In genomic region chr10:114805884-114806283, GRCm38 (mm10) we compare ENCODE assay signal across 10 mouse cellular contexts. TPM values are rescaled to one million over a fixed set of nuclear protein-coding genes. Genes with fewer than 3 reads are reported as not detected.
DNase-seq lines count a peak whose midpoint lies in the region; ATAC-seq lines count a peak whose summit lies in the region.
"Had no signal": no experiment of that assay in that cellular context is flagged by ENCODE, and none has a peak within 500 bp of the region (broad histone marks: within the 10 kb centered on the region; RNA-seq: fewer than 3 reads in every experiment).

No protein-coding gene starts in this region.

- no peak overlapping the region for H3K27ac ChIP-seq in hindbrain, embryonic 11.5 days (ENCODE audit: low read depth, low read length)
- no peak overlapping the region for H3K27ac ChIP-seq in hindbrain, embryonic 12.5 days
- no peak overlapping the region for H3K27ac ChIP-seq in neural tube, embryonic 11.5 days (ENCODE audit: low read depth, low read length)
- H3K27ac ChIP-seq: embryonic facial prominence, embryonic 12.5 days had no signal

- no peak overlapping the region for H3K9ac ChIP-seq in hindbrain, embryonic 11.5 days (ENCODE audit: low read depth, low read length)
- no peak overlapping the region for H3K9ac ChIP-seq in hindbrain, embryonic 12.5 days
- H3K9ac ChIP-seq in neural tube, embryonic 11.5 days (ENCODE audit: low read length): no peak overlapping the region
- H3K9ac ChIP-seq: embryonic facial prominence, embryonic 12.5 days had no signal

- H3K36me3 ChIP-seq in hindbrain, embryonic 11.5 days (ENCODE audit: control insufficient read depth, insufficient read depth, low read length): no peaks in the 10 kb centered on the region
- H3K36me3 ChIP-seq in hindbrain, embryonic 12.5 days: no peaks in the 10 kb centered on the region
- H3K36me3 ChIP-seq in neural tube, embryonic 11.5 days (ENCODE audit: control insufficient read depth, insufficient read depth, low read length): no peaks in the 10 kb centered on the region
- H3K36me3 ChIP-seq: embryonic facial prominence, embryonic 12.5 days had no signal

- peaks cover 12% of the 10 kb centered on the region for H3K27me3 ChIP-seq in hindbrain, embryonic 11.5 days (ENCODE audit: control insufficient read depth, insufficient read depth, low read length)
- H3K27me3 ChIP-seq in hindbrain, embryonic 12.5 days: peaks cover 18% of the 10 kb centered on the region
- H3K27me3 ChIP-seq in neural tube, embryonic 11.5 days (ENCODE audit: control insufficient read depth, insufficient read depth, low read length): peaks cover 13% of the 10 kb centered on the region

- no peak for ATAC-seq in hindbrain, embryonic 11.5 days (ENCODE audit: low FRiP score)
- no peak for ATAC-seq in hindbrain, embryonic 12.5 days (ENCODE audit: low FRiP score)
- ATAC-seq in neural tube, embryonic 11.5 days (ENCODE audit: insufficient read depth, low FRiP score, low TSS enrichment): no peak
- ATAC-seq: Patski had no signal

- peak; percentile 64 for DNase-seq in hindbrain, embryonic 11.5 days (ENCODE audit: low spot score)
- peak; percentile 21 for DNase-seq in neural tube, embryonic 11.5 days (ENCODE audit: low spot score)
- DNase-seq in neural tube, embryonic 10.5 days (ENCODE audit: extremely low spot score, low spot score): no peak
- peak; percentile 49 for DNase-seq in cerebellum, adult 9-11 months
- peak; percentile 61 for DNase-seq in retina, embryonic 14.5 days (ENCODE audit: low spot score)
- DNase-seq in adrenal gland, adult (ENCODE audit: inconsistent age in 2 of 2, low spot score in 1 of 2): no peak
- DNase-seq in urinary bladder, postnatal 10 days (ENCODE audit: low spot score): no peak

- H3K9me3 ChIP-seq in hindbrain, embryonic 11.5 days (ENCODE audit: control insufficient read depth, low read length): no peaks in the 10 kb centered on the region
- H3K9me3 ChIP-seq in hindbrain, embryonic 12.5 days (replicated peaks): no peaks in the 10 kb centered on the region
- H3K9me3 ChIP-seq in neural tube, embryonic 11.5 days (ENCODE audit: control insufficient read depth, low read length): no peaks in the 10 kb centered on the region
- H3K9me3 ChIP-seq: embryonic facial prominence, embryonic 12.5 days had no signal

- H3K4me1 ChIP-seq in hindbrain, embryonic 11.5 days (replicated peaks; ENCODE audit: control insufficient read depth, insufficient read depth, low read length): no peaks in the 10 kb centered on the region
- H3K4me1 ChIP-seq in hindbrain, embryonic 12.5 days: peaks cover 8% of the 10 kb centered on the region
- 0 out of 2 replicates have a peak, but pooled peaks cover 8% of the 10 kb centered on the region for H3K4me1 ChIP-seq in neural tube, embryonic 11.5 days (ENCODE audit: control insufficient read depth, insufficient read depth, low read length)

- H3K4me2 ChIP-seq in hindbrain, embryonic 11.5 days (replicated peaks; ENCODE audit: low read depth, low read length): no peak overlapping the region
- no peak overlapping the region for H3K4me2 ChIP-seq in hindbrain, embryonic 12.5 days (replicated peaks)
- no peak overlapping the region for H3K4me2 ChIP-seq in neural tube, embryonic 11.5 days (ENCODE audit: low read depth)
- H3K4me2 ChIP-seq: embryonic facial prominence, embryonic 12.5 days had no signal

- H3K4me3 ChIP-seq in hindbrain, embryonic 11.5 days (ENCODE audit: low read depth, low read length): no peak overlapping the region
- no peak overlapping the region for H3K4me3 ChIP-seq in hindbrain, embryonic 12.5 days
- H3K4me3 ChIP-seq in neural tube, embryonic 11.5 days (ENCODE audit: low read depth, low read length): no peak overlapping the region
- H3K4me3 ChIP-seq: embryonic facial prominence, embryonic 12.5 days had no signal

- 41% methylated on average over 3 of the region's 3 CpGs for WGBS in hindbrain, embryonic 11.5 days
- WGBS in hindbrain, embryonic 12.5 days: 39% methylated on average over 3 of the region's 3 CpGs
- WGBS in neural tube, embryonic 11.5 days: 39% methylated on average over 3 of the region's 3 CpGs

RNA-seq across cellular contexts. Expression of gene Trhde, which starts 3.8 kb away (rescaled TPM):
- polyA plus RNA-seq in hindbrain, embryonic 11.5 days (2014; fragmentation: Nextera tagmentation; extraction: Ambion mirVana): 1.3 and 2.4 TPM in 2 replicates
- polyA plus RNA-seq in hindbrain, embryonic 12.5 days (2016; fragmentation: Nextera tagmentation; extraction: Ambion mirVana): 3.7 and 4.1 TPM in 2 replicates
- 2.2 and 3.1 TPM in 2 replicates for polyA plus RNA-seq in neural tube, embryonic 11.5 days (2014; fragmentation: Nextera tagmentation; extraction: Ambion mirVana)
- polyA plus RNA-seq: Patski had no signal

Comparison
In these comparisons a context has a peak if more than half of its experiments do, and no peak if none do; other contexts are left out.
1. DNase-seq: peak in hindbrain, embryonic 11.5 days (single experiment), neural tube, embryonic 11.5 days (single experiment), cerebellum, adult 9-11 months (single experiment) and retina, embryonic 14.5 days (single experiment); none in neural tube, embryonic 10.5 days (single experiment), adrenal gland, adult (0 of 2) and urinary bladder, postnatal 10 days (single experiment).